Mouse (Mus musculus) G1E (cell line): ENCODE data around the gene Llcfc1. TPM values are rescaled to one million over a fixed set of nuclear protein-coding genes. Genes with fewer than 3 reads are reported as not detected.

Experiments
- ATAC-seq: 2 replicates; pipeline ENCODE4 v1.8.0; 2016; ENCODE audit warnings: mild to moderate bottlenecking; ENCODE audit not compliant: insufficient number of reproducible peaks, poor library complexity, low FRiP score, severe bottlenecking; ENCODE audit errors: extremely low read depth
- DNase-seq: peaks from one replicate; pipeline ENCODE4 v3.0.0; 2012; ENCODE audit warnings: low spot score
- H3K27me3 ChIP-seq: 2 replicates; pipeline ENCODE4 v1.6.1; 2012; ENCODE audit warnings: mild to moderate bottlenecking, low read length, inconsistent platforms; ENCODE audit not compliant: insufficient read depth
- H3K36me3 ChIP-seq: replicated peaks from 2 replicates; pipeline ENCODE3; 2012; ENCODE audit warnings: mild to moderate bottlenecking, inconsistent platforms
- H3K4me1 ChIP-seq: 2 replicates; pipeline ENCODE4 v1.6.1; 2012; ENCODE audit warnings: low read depth, low read length, inconsistent platforms, mixed read lengths; ENCODE audit not compliant: insufficient read depth
- H3K4me3 ChIP-seq: 2 replicates; pipeline ENCODE4 v1.5.1; 2012; ENCODE audit warnings: low read depth, mild to moderate bottlenecking, inconsistent platforms, low read length, moderate library complexity, mixed read lengths
- H3K9me3 ChIP-seq: replicated peaks from 2 replicates; pipeline ENCODE4 v1.6.1; 2012; ENCODE audit warnings: inconsistent platforms
- CTCF ChIP-seq: IDR thresholded peaks from 2 replicates; pipeline ENCODE4 v1.5.1; 2012; ENCODE audit warnings: low read depth, low read length, inconsistent platforms, mixed read lengths
- GATA1 ChIP-seq: IDR thresholded peaks from 2 replicates; pipeline ENCODE4 v1.6.1; 2012; ENCODE audit warnings: borderline replicate concordance, low read length, inconsistent platforms, mixed read lengths
- GATA2 ChIP-seq: IDR thresholded peaks from 2 replicates; pipeline ENCODE4 v1.6.1; 2012; ENCODE audit warnings: low read depth, low read length, inconsistent platforms, borderline replicate concordance
- POLR2AphosphoS5 ChIP-seq: IDR thresholded peaks from 2 replicates; pipeline ENCODE4 v1.6.1; 2012; ENCODE audit warnings: low read depth, low read length, inconsistent platforms; ENCODE audit not compliant: insufficient replicate concordance
- TAL1 ChIP-seq: conservative IDR thresholded peaks from 2 replicates; pipeline ENCODE4 v1.6.1; 2012; ENCODE audit warnings: low read depth, low read length, inconsistent platforms, mixed read lengths
- polyA plus RNA-seq: library from polyadenylated mRNA; stranded (reverse); fragments of >175 nt; gene quantifications from 2 replicates; pipeline ENCODE4 v1.2.3, GENCODE M21; 2012
- total RNA-seq, 2 experiments: library from RNA; stranded (forward) in 1 of 2; stranded (reverse) in 1 of 2; fragments of 200-1000 nt in 1 of 2; fragments of >200 nt in 1 of 2; fragmentation: Nextera tagmentation in 1 of 2; gene quantifications; 2 replicates each; pipeline ENCODE4 v1.2.3; 2014 to 2017

Llcfc1 gene
- total RNA-seq (2014; fragmentation: Nextera tagmentation) (not detected in 2 replicates), total RNA-seq (2017) (not detected in 2 replicates), polyA plus RNA-seq (not detected in 2 replicates)

DNA sequence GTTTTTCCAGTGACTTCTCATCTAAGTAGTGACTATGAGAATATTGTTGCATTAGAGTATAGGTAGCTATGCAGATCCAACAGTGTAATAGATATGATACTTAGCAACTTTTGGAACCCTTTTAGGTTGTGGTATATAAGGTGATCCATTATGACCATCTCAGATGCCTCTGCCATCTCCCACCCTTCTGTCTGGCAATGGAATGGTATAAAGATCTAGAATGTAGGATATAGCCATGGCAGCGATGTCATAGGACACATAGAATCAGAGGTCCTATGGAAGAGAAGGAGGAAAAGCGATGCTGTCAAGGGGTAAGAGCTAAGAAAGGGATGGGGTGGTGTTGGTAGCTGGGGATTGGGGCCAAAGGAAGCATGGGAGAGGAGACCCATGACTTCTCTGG, at the start of gene Llcfc1:
TSS of gene Llcfc1 (plus strand) at position 301 of the 400 bp plus-strand sequence.
- Histone ChIP-seq H3K36me3 (peaks cover 47% of the 10 kb centered on the region), H3K27me3 (peaks cover 10% of the 10 kb centered on the region; the same call in 1 of the 2 replicates), H3K9me3 (no peaks in the 10 kb centered on the region), H3K4me1 (peaks cover 18% of the 10 kb centered on the region), H3K4me3 (no peak within 1 kb of the TSS)
- no peak for TF ChIP-seq TAL1
- no peak for TF ChIP-seq GATA1
- no peak for TF ChIP-seq CTCF
- no peak for TF ChIP-seq GATA2
- no peak for TF ChIP-seq POLR2AphosphoS5
- ATAC-seq (no peak), DNase-seq (no peak)

DNA sequence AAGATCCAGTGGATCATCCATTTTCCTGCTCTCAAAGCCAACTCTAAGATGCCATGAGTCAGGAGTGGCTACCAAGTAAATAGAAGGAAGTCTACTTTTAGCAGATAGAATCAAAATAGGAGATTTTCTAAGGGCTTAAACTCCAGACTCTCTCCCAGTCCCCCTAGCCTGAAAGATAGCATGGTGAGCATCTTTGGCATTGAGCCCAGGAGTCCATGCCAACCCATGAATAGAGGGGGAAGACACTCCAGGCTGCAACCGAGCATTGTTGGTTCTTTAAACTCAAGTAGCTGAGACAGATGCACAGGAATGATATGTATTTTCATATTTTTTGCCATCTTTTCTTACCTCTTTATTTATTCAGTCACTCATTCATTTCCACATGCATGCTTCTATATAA, 49.0 kb upstream of the Llcfc1 start:
- TF ChIP-seq POLR2AphosphoS5 (no peak), CTCF (no peak), TAL1 (no peak), GATA1 (no peak), GATA2 (no peak)
- Histone ChIP-seq H3K4me3 (no peak overlapping the region), H3K36me3 (no peaks in the 10 kb centered on the region), H3K9me3 (no peaks in the 10 kb centered on the region), H3K27me3 (peaks cover 18% of the 10 kb centered on the region), H3K4me1 (no peaks in the 10 kb centered on the region)
- ATAC-seq = no peak
- DNase-seq = no peak

DNA sequence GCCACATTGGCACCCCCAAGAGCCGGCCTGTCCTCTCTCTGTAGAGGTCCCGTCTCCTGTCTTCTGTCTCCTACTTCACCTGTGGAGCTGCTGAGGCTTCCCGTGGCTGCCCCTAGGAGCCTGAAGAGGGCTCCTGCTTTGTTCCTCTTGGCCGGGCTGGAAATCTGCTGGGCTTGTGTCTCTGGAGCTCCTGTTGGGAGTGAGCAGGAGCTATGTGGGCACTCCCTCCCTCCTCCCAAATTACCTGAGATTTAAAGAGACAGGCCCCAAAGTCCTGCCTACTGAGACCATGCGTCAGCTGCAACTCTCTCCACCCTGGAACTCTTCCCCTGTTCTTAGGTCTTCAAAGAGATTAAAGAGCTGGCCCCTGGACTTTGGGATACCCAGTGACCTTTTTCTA, 48.1 kb upstream of the Llcfc1 start, which contains the start of gene Trpv6:
TSS of gene Trpv6 (minus strand) at position 228 of the 400 bp plus-strand sequence.
- Histone ChIP-seq H3K4me1 (no peaks in the 10 kb centered on the region), H3K4me3 (no peak within 1 kb of the TSS), H3K36me3 (no peaks in the 10 kb centered on the region), H3K9me3 (no peaks in the 10 kb centered on the region), H3K27me3 (peaks cover 18% of the 10 kb centered on the region)
- no peak for ATAC-seq
- no peak for TF ChIP-seq TAL1
- TF ChIP-seq GATA1 = no peak
- no peak for TF ChIP-seq POLR2AphosphoS5
- TF ChIP-seq CTCF = no peak
- TF ChIP-seq GATA2 = no peak
- DNase-seq = no peak

DNA sequence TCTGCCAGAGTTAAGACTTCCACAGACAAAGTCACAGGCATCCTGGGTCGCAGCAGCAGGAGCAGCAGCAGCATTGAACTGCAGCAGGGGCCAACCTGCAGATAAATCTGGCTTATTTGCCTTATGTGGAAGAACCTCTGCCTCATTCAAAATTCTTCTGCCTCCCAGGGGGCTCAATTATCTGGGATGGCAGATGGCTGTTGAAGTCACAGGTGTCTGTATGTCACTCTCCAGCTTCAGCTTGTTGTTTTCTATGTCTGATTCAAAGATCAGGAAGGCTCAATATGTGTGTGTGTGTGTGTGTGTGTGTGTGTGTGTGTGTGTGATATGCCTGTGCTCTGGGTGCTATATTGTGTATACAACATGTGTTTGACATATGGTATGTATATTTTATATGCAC, 46.8 kb upstream of the Llcfc1 start:
- no peaks in the 10 kb centered on the region for H3K36me3 ChIP-seq
- no peak for ATAC-seq
- no peak overlapping the region for H3K4me3 ChIP-seq
- no peaks in the 10 kb centered on the region for H3K9me3 ChIP-seq
- no peak for TF ChIP-seq CTCF
- no peak for TF ChIP-seq POLR2AphosphoS5
- TF ChIP-seq TAL1 = no peak
- no peak for TF ChIP-seq GATA1
- no peak for TF ChIP-seq GATA2
- no peaks in the 10 kb centered on the region for H3K4me1 ChIP-seq
- no peak for DNase-seq
- peaks cover 18% of the 10 kb centered on the region for H3K27me3 ChIP-seq

DNA sequence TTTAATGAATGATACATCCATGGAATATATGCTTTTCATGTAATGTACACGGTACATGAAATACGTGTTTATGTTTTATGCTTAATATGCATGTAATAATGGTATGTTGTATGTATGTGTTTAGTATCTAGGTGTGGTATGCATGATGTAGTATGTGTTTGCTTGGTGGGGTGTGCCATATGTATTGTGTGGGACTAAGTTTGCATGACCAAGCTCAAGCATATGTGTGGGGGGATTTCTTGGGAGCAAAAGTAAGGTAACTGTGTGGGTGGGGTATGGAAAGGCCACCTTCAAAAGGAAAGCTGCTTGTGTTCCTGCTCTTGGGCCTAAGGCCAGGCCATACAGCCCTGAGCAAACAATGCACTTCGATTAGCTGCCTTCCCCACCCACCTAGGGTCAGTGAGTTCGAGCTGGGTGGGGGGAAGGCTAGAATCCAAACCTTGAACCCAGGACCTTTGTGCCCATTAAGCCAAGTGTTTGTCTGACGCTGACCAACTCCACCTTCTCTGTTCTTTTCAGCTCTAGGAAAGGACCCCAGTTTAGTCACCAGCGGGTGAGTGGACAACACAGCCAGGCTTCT, 46.2 kb upstream of the Llcfc1 start:
- no peaks in the 10 kb centered on the region for H3K4me1 ChIP-seq
- no peak for DNase-seq
- TF ChIP-seq GATA2 (no peak), GATA1 (no peak), TAL1 (no peak)
- no peak overlapping the region for H3K4me3 ChIP-seq
- H3K36me3 ChIP-seq = no peaks in the 10 kb centered on the region
- no peak for ATAC-seq
- H3K9me3 ChIP-seq = no peaks in the 10 kb centered on the region
- peaks cover 17% of the 10 kb centered on the region for H3K27me3 ChIP-seq

DNA sequence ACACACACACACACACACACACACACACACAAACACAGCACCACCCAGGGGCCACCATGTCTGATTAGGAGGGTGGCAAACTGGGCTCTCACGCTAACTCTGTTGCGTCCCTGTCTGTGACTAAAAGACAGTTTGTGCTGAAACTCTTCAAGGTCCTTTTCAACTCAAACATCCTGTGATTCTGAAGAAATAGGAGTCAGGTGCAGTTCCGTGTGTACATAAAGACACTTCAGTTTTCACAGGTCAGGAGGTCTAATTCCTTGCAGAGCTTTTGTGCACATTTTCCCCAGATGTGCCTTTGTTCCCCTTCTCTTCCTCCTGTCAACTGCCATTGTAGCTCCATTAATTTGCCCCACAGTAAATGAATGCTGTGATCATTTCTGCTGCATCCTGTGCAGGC, 43.8 kb upstream of the Llcfc1 start:
- no peaks in the 10 kb centered on the region for H3K9me3 ChIP-seq
- no peaks in the 10 kb centered on the region for H3K36me3 ChIP-seq
- TF ChIP-seq POLR2AphosphoS5 = no peak
- TF ChIP-seq TAL1 = no peak
- TF ChIP-seq CTCF = no peak
- no peak for TF ChIP-seq GATA1
- TF ChIP-seq GATA2 = no peak
- peaks cover 24% of the 10 kb centered on the region for H3K27me3 ChIP-seq
- DNase-seq (no peak), ATAC-seq (no peak)
- H3K4me1 ChIP-seq = no peaks in the 10 kb centered on the region
- no peak overlapping the region for H3K4me3 ChIP-seq
